Mouse (Mus musculus): ENCODE results near the gene Iqcf3. TPM values are rescaled to one million over a fixed set of nuclear protein-coding genes. Genes with fewer than 3 reads are reported as not detected.

The Iqcf3 gene
- total RNA-seq, 2 experiments from 2014 or later: not detected

GRCm38 (mm10) chr9:106467746-106468145, 93.7 kb downstream of the Iqcf3 start:
- no peak for DNase-seq (ENCODE audit: extremely low spot score in 1 of 2, low spot score in 2 of 2)
- no peak for TF ChIP-seq CTCF (IDR thresholded peaks at IDR 0.05)
- no peak overlapping the region for H3K4me3 ChIP-seq
- intact Hi-C loops (cut with DNase I): no loop called here
- H3K27ac ChIP-seq: no peak overlapping the region

- TF ChIP-seq CTCF (IDR thresholded peaks at IDR 0.05): no peak
- H3K4me3 ChIP-seq: no peak overlapping the region
- no peak overlapping the region for H3K27ac ChIP-seq
- DNase-seq (ENCODE audit: extremely low spot score in 1 of 2, low spot score in 2 of 2): no peak
- intact Hi-C loops (cut with DNase I): no loop called here
These were observed 94.7 kb downstream of the Iqcf3 start for GRCm38 (mm10) chr9:106466721-106467120.

GRCm38 (mm10) chr9:106465571-106466200, 95.7 kb downstream of the Iqcf3 start, which contains the start of gene Gpr62:
Gpr62 (minus strand) TSS chr9:106465938.
- Histone ChIP-seq H3K4me3 (peak within 1 kb of the TSS; percentile 60), H3K27ac (peak within 1 kb of the TSS; percentile 99)
- peak in 1 of 2 experiments; percentile 48 for DNase-seq (ENCODE audit: extremely low spot score in 1 of 2, low spot score in 2 of 2)
- no peak for TF ChIP-seq CTCF (IDR thresholded peaks at IDR 0.05)
- intact Hi-C loops (cut with DNase I): no loop called here

GRCm38 (mm10) chr9:106464751-106465541, 96.5 kb downstream of the Iqcf3 start:
- DNase-seq (ENCODE audit: extremely low spot score in 1 of 2, low spot score in 2 of 2): peak; percentile 76 to 81

GRCm38 (mm10) chr9:106463122-106464063, 98.0 kb downstream of the Iqcf3 start:
- TF ChIP-seq CTCF (IDR thresholded peaks at IDR 0.05): no peak
- DNase-seq (ENCODE audit: extremely low spot score in 1 of 2, low spot score in 2 of 2): no peak
- intact Hi-C loops (cut with DNase I): no loop called here
- Histone ChIP-seq H3K4me3 (no peak overlapping the region), H3K27ac (no peak overlapping the region)

More at GRCm38 (mm10) chr9:106464751-106465541, 96.5 kb downstream of the Iqcf3 start:
- intact Hi-C loops (cut with DNase I): no loop called here
- Histone ChIP-seq H3K27ac (peak overlapping the region; percentile 99), H3K4me3 (peak overlapping the region; percentile 60)
- TF ChIP-seq CTCF (IDR thresholded peaks at IDR 0.05): no peak

GRCm38 (mm10) chr9:106462430-106462800, 99.0 kb downstream of the Iqcf3 start:
- intact Hi-C loops (cut with DNase I): no loop called here
- H3K4me3 ChIP-seq: no peak overlapping the region
- no peak overlapping the region for H3K27ac ChIP-seq

GRCm38 (mm10) chr9:106461641-106462429, 99.6 kb downstream of the Iqcf3 start:
- no peak for TF ChIP-seq CTCF (IDR thresholded peaks at IDR 0.05)
- intact Hi-C loops (cut with DNase I): no loop called here
- no peak overlapping the region for H3K4me3 ChIP-seq
- no peak for DNase-seq (ENCODE audit: extremely low spot score in 1 of 2, low spot score in 2 of 2)
- H3K27ac ChIP-seq: no peak overlapping the region; the same call in 1 of the 2 replicates

More at GRCm38 (mm10) chr9:106462430-106462800, 99.0 kb downstream of the Iqcf3 start:
- no peak for DNase-seq (ENCODE audit: extremely low spot score in 1 of 2, low spot score in 2 of 2)
- TF ChIP-seq CTCF (IDR thresholded peaks at IDR 0.05): no peak

- H3K27ac ChIP-seq: peak overlapping the region; percentile 47; the same call in 1 of the 2 replicates
- no peak overlapping the region for H3K4me3 ChIP-seq
- DNase-seq (ENCODE audit: extremely low spot score in 1 of 2, low spot score in 2 of 2): no peak
- no peak for TF ChIP-seq CTCF (IDR thresholded peaks at IDR 0.05)
- intact Hi-C loops (cut with DNase I): no loop called here
These were observed 100.4 kb downstream of the Iqcf3 start for GRCm38 (mm10) chr9:106461026-106461415.

- no peak for DNase-seq (ENCODE audit: extremely low spot score in 1 of 2, low spot score in 2 of 2)
- no peak for TF ChIP-seq CTCF (IDR thresholded peaks at IDR 0.05)
- Histone ChIP-seq H3K4me3 (no peak overlapping the region), H3K27ac (peak overlapping the region; percentile 47; the same call in 1 of the 2 replicates)
- intact Hi-C loops (cut with DNase I): no loop called here
These were observed 100.9 kb downstream of the Iqcf3 start for GRCm38 (mm10) chr9:106460401-106461025.

GRCm38 (mm10) chr9:106459946-106460345, 101.5 kb downstream of the Iqcf3 start:
- DNase-seq (ENCODE audit: extremely low spot score in 1 of 2, low spot score in 2 of 2): no peak
- intact Hi-C loops (cut with DNase I): no loop called here
- no peak overlapping the region for H3K4me3 ChIP-seq
- H3K27ac ChIP-seq: peak overlapping the region; percentile 19; the same call in 1 of the 2 replicates
- no peak for TF ChIP-seq CTCF (IDR thresholded peaks at IDR 0.05)
